Mouse (Mus musculus): ENCODE data around the gene Btg1-ps2. TPM values are rescaled to one million over a fixed set of nuclear protein-coding genes. Genes with fewer than 3 reads are reported as not detected.

Gene Btg1-ps2
- polyA plus RNA-seq, 1 experiment from 2014 or later: not detected

Other genes with a start within 250 kb of the Btg1-ps2 start
- gene Rhox5, start 238.3 kb downstream of the Btg1-ps2 start, polyA plus RNA-seq (2014; fragmentation: Nextera tagmentation; extraction: Ambion mirVana): 0.63 and 1.7 TPM in 2 replicates
- 0.33 and 0.41 TPM in 2 replicates for gene Rhox6, start 216.2 kb downstream of the Btg1-ps2 start, polyA plus RNA-seq (2014; fragmentation: Nextera tagmentation; extraction: Ambion mirVana)
- gene Rhox7a, start 211.4 kb downstream of the Btg1-ps2 start, polyA plus RNA-seq (2014; fragmentation: Nextera tagmentation; extraction: Ambion mirVana): not detected in 2 replicates
- not detected in 2 replicates for gene Rhox8, start 164.2 kb downstream of the Btg1-ps2 start, polyA plus RNA-seq (2014; fragmentation: Nextera tagmentation; extraction: Ambion mirVana)
- gene Rhox7b, start 145.9 kb downstream of the Btg1-ps2 start, polyA plus RNA-seq (2014; fragmentation: Nextera tagmentation; extraction: Ambion mirVana): not detected in 2 replicates
- not detected in 2 replicates for gene Rhox9, start 141.3 kb downstream of the Btg1-ps2 start, polyA plus RNA-seq (2014; fragmentation: Nextera tagmentation; extraction: Ambion mirVana)
- gene Btg1-ps1, start 24.3 kb downstream of the Btg1-ps2 start, polyA plus RNA-seq (2014; fragmentation: Nextera tagmentation; extraction: Ambion mirVana): not detected in 2 replicates
- not detected in 2 replicates for gene Rhox10, start 23.4 kb upstream of the Btg1-ps2 start, polyA plus RNA-seq (2014; fragmentation: Nextera tagmentation; extraction: Ambion mirVana)
- not detected in 2 replicates for gene Rhox11, start 42.0 kb upstream of the Btg1-ps2 start, polyA plus RNA-seq (2014; fragmentation: Nextera tagmentation; extraction: Ambion mirVana)
- gene Rhox12, start 67.8 kb upstream of the Btg1-ps2 start, polyA plus RNA-seq (2014; fragmentation: Nextera tagmentation; extraction: Ambion mirVana): not detected in 2 replicates
- gene Rhox13, start 78.1 kb upstream of the Btg1-ps2 start, polyA plus RNA-seq (2014; fragmentation: Nextera tagmentation; extraction: Ambion mirVana): not detected in 2 replicates
- gene Zbtb33, start 146.7 kb upstream of the Btg1-ps2 start, polyA plus RNA-seq (2014; fragmentation: Nextera tagmentation; extraction: Ambion mirVana): 4.6 and 4.9 TPM in 2 replicates
- gene Tmem255a, start 209.3 kb upstream of the Btg1-ps2 start, polyA plus RNA-seq (2014; fragmentation: Nextera tagmentation; extraction: Ambion mirVana): 44.9 and 48.6 TPM in 2 replicates